Mouse (Mus musculus): ENCODE measurements around the gene Vps36. TPM values are rescaled to one million over a fixed set of nuclear protein-coding genes. Genes with fewer than 3 reads are reported as not detected.

The Vps36 gene
- polyA plus RNA-seq, 2 experiments, result 4.9 to 7.8 TPM

GRCm38 (mm10) chr8:22209012-22209411 is 16.4 kb downstream of the Vps36 start:
- Histone ChIP-seq H3K4me2 (ENCODE audit: low read depth) (no peak overlapping the region), H3K27me3 (ENCODE audit: control insufficient read depth, insufficient read depth, low read length) (no peaks in the 10 kb centered on the region), H3K4me3 (ENCODE audit: insufficient read depth in 1 of 2, low read depth in 2 of 2, low read length in 2 of 2) (no peak overlapping the region), H3K9ac (replicated peaks) (no peak overlapping the region), H3K36me3 (replicated peaks; ENCODE audit: control insufficient read depth, insufficient read depth, low read depth) (no peaks in the 10 kb centered on the region), H3K27ac (no peak overlapping the region), H3K4me1 (replicated peaks; ENCODE audit: control insufficient read depth in 2 of 2, insufficient read depth in 2 of 2, low read length in 1 of 2) (peaks cover 0 to 9% of the 10 kb centered on the region in 2 experiments; a peak in 3 of 4 replicates), H3K9me3 (ENCODE audit: control insufficient read depth, low read length) (no peaks in the 10 kb centered on the region)
- DNase-seq (ENCODE audit: low read depth in 3 of 3, low spot score in 3 of 3), result peak in 2 of 3 experiments; percentile 26 to 45
- WGBS (ENCODE audit: insufficient replicate concordance), result 2% methylated on average over 5 of the region's 5 CpGs
- ATAC-seq (ENCODE audit: insufficient read depth), result peak; percentile 65
- TF ChIP-seq CTCF (IDR thresholded peaks at IDR 0.05; ENCODE audit: low read depth) (no peak), EP300 (IDR thresholded peaks at IDR 0.05; ENCODE audit: low read depth) (peak; percentile 57)

- ATAC-seq (ENCODE audit: insufficient read depth) (no peak), DNase-seq (ENCODE audit: low read depth in 3 of 3, low spot score in 3 of 3) (no peak)
- 77% methylated on average over 10 of the region's 10 CpGs for WGBS (ENCODE audit: insufficient replicate concordance)
These were observed 22.2 kb downstream of the Vps36 start for GRCm38 (mm10) chr8:22214826-22215225.

GRCm38 (mm10) chr8:22226361-22226760 is 33.8 kb downstream of the Vps36 start:
- DNase-seq (ENCODE audit: low read depth in 3 of 3, low spot score in 3 of 3), result no peak
- no peak overlapping the region for H3K9ac ChIP-seq (replicated peaks)
- whole genome bisulfite sequencing (ENCODE audit: insufficient replicate concordance), result 34% methylated on average over 8 of the region's 8 CpGs
- no peak overlapping the region for H3K4me2 ChIP-seq (ENCODE audit: low read depth)
- ATAC-seq (ENCODE audit: insufficient read depth), result no peak
- peaks cover 25% of the 10 kb centered on the region for H3K27me3 ChIP-seq (ENCODE audit: control insufficient read depth, insufficient read depth, low read length)
- no peaks in the 10 kb centered on the region for H3K4me1 ChIP-seq (replicated peaks; ENCODE audit: control insufficient read depth in 2 of 2, insufficient read depth in 2 of 2, low read length in 1 of 2)
- no peak overlapping the region for H3K4me3 ChIP-seq (ENCODE audit: insufficient read depth in 1 of 2, low read depth in 2 of 2, low read length in 2 of 2)
- TF ChIP-seq EP300 (IDR thresholded peaks at IDR 0.05; ENCODE audit: low read depth) (no peak), CTCF (IDR thresholded peaks at IDR 0.05; ENCODE audit: low read depth) (no peak)
- no peak overlapping the region for H3K27ac ChIP-seq
- H3K36me3 ChIP-seq (replicated peaks; ENCODE audit: control insufficient read depth, insufficient read depth, low read depth), result no peaks in the 10 kb centered on the region
- no peaks in the 10 kb centered on the region for H3K9me3 ChIP-seq (ENCODE audit: control insufficient read depth, low read length)

More at GRCm38 (mm10) chr8:22214826-22215225, 22.2 kb downstream of the Vps36 start:
- Histone ChIP-seq H3K36me3 (replicated peaks; ENCODE audit: control insufficient read depth, insufficient read depth, low read depth) (no peaks in the 10 kb centered on the region), H3K4me2 (ENCODE audit: low read depth) (no peak overlapping the region), H3K27me3 (ENCODE audit: control insufficient read depth, insufficient read depth, low read length) (no peaks in the 10 kb centered on the region), H3K9me3 (ENCODE audit: control insufficient read depth, low read length) (no peaks in the 10 kb centered on the region), H3K4me3 (ENCODE audit: insufficient read depth in 1 of 2, low read depth in 2 of 2, low read length in 2 of 2) (no peak overlapping the region), H3K9ac (replicated peaks) (no peak overlapping the region), H3K4me1 (replicated peaks; ENCODE audit: control insufficient read depth in 2 of 2, insufficient read depth in 2 of 2, low read length in 1 of 2) (no peaks in the 10 kb centered on the region), H3K27ac (no peak overlapping the region)
- TF ChIP-seq CTCF (IDR thresholded peaks at IDR 0.05; ENCODE audit: low read depth) (no peak), EP300 (IDR thresholded peaks at IDR 0.05; ENCODE audit: low read depth) (no peak)

GRCm38 (mm10) chr8:22227061-22227877 is 34.7 kb downstream of the Vps36 start, which contains the start of gene Thsd1:
TSS of gene Thsd1 (plus strand) at chr8:22227313.
- Histone ChIP-seq H3K4me2 (ENCODE audit: low read depth) (peak within 1 kb of the TSS; percentile 66), H3K9me3 (ENCODE audit: control insufficient read depth, low read length) (no peaks in the 10 kb centered on the region), H3K27me3 (ENCODE audit: control insufficient read depth, insufficient read depth, low read length) (peaks cover 25% of the 10 kb centered on the region), H3K9ac (replicated peaks) (0 out of 2 replicates have a peak within 1 kb of the TSS, but pooled peaks have one; percentile 2), H3K4me1 (replicated peaks; ENCODE audit: control insufficient read depth in 2 of 2, insufficient read depth in 2 of 2, low read length in 1 of 2) (no peaks in the 10 kb centered on the region), H3K27ac (no peak within 1 kb of the TSS), H3K4me3 (ENCODE audit: insufficient read depth in 1 of 2, low read depth in 2 of 2, low read length in 2 of 2) (peak within 1 kb of the TSS; percentile 25 to 54), H3K36me3 (replicated peaks; ENCODE audit: control insufficient read depth, insufficient read depth, low read depth) (no peaks in the 10 kb centered on the region)
- 1% methylated on average over 39 of the region's 39 CpGs for WGBS (ENCODE audit: insufficient replicate concordance)
- peak in 2 of 3 experiments; percentile 7 to 14 for DNase-seq (ENCODE audit: low read depth in 3 of 3, low spot score in 3 of 3)
- peak; percentile 73 for ATAC-seq (ENCODE audit: insufficient read depth)
- TF ChIP-seq CTCF (IDR thresholded peaks at IDR 0.05; ENCODE audit: low read depth) (no peak), EP300 (IDR thresholded peaks at IDR 0.05; ENCODE audit: low read depth) (no peak)

- Histone ChIP-seq H3K4me2 (ENCODE audit: low read depth) (peak overlapping the region; percentile 66), H3K9ac (replicated peaks) (no peak overlapping the region), H3K4me3 (ENCODE audit: insufficient read depth in 1 of 2, low read depth in 2 of 2, low read length in 2 of 2) (no peak overlapping the region), H3K36me3 (replicated peaks; ENCODE audit: control insufficient read depth, insufficient read depth, low read depth) (no peaks in the 10 kb centered on the region), H3K27ac (no peak overlapping the region), H3K4me1 (replicated peaks; ENCODE audit: control insufficient read depth in 2 of 2, insufficient read depth in 2 of 2, low read length in 1 of 2) (no peaks in the 10 kb centered on the region), H3K9me3 (ENCODE audit: control insufficient read depth, low read length) (no peaks in the 10 kb centered on the region), H3K27me3 (ENCODE audit: control insufficient read depth, insufficient read depth, low read length) (peaks cover 25% of the 10 kb centered on the region)
- no peak for TF ChIP-seq CTCF (IDR thresholded peaks at IDR 0.05; ENCODE audit: low read depth)
- 10% methylated on average over 7 of the region's 7 CpGs for WGBS (ENCODE audit: insufficient replicate concordance)
- no peak for DNase-seq (ENCODE audit: low read depth in 3 of 3, low spot score in 3 of 3)
- no peak for ATAC-seq (ENCODE audit: insufficient read depth)
These were observed 36.0 kb downstream of the Vps36 start for GRCm38 (mm10) chr8:22228621-22229020.

Data from liver, embryonic 14.5 days (tissue).